Mouse (Mus musculus) right cerebral cortex, postnatal 10 days (tissue): ENCODE results near the gene Naif1.
A peak's percentile ranks its signal among the peaks of the same experiment; 100 is the strongest.

Experiments
- DNase-seq, 2 experiments: peaks; one replicate each; pipeline ENCODE4 v3.0.0; 2021; ENCODE audit warnings: low spot score in 2 of 2

The Naif1 gene

DNA sequence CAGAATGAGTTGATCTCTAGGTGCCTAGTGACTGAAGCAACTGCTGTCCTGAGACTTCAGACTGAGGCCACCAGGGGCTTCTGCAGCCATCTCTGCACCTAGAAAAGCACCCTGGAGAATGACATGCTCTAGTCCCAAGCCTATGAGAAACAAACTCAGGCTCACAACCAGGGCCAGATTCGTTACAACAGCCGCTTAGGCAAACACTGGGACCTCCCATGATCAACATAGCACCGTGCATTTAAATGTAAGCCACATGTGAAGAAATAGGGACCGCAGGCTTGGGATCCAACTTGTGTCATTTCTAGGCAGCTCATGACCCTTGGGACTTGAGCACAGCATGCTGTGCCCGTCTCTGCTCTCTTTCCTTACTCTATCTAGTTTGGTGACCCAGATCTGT is 22.5 kb upstream of the Naif1 start:
- no peak for DNase-seq

- peak; percentile 72 to 90 for DNase-seq
Observed at GRCm38 (mm10) chr2:32428262-32428722, 22.0 kb upstream of the Naif1 start.

DNA sequence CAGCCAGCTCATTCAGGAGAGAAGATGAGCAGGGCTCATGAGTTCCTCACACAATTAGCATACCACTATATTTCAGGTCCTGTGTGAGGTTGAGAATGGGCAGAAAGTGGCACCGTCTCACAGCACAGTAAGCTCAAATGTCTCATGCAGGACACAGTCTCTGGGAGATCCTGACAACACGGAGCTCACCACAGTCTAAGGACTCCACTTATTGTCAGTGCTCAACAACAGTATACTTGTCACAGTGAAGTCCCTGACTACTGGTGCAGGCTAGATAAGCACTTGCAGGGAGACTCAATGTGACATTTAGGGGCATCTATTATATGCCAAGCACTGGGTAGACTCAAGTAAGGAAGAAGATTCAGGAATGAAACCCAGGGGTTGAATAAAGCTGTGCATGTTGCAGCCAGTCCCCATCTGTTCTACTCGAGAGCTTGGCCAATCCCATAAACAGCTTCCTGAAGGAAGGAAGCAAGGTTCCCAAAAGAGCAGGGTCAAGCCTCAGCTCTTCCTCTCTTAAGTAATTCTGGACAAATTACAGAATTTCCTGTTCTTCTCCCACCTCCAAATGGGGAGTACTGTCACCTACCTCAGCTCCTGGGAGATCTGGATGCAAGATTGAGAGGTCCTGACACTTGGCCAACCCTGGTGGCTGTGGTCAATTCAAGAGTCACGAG is 20.9 kb upstream of the Naif1 start:
- no peak for DNase-seq

- DNase-seq, result peak; percentile 92 to 97
Observed at GRCm38 (mm10) chr2:32430701-32431676, 19.3 kb upstream of the Naif1 start.

- DNase-seq, result no peak
Observed at GRCm38 (mm10) chr2:32436686-32437372, 13.4 kb upstream of the Naif1 start.

DNA sequence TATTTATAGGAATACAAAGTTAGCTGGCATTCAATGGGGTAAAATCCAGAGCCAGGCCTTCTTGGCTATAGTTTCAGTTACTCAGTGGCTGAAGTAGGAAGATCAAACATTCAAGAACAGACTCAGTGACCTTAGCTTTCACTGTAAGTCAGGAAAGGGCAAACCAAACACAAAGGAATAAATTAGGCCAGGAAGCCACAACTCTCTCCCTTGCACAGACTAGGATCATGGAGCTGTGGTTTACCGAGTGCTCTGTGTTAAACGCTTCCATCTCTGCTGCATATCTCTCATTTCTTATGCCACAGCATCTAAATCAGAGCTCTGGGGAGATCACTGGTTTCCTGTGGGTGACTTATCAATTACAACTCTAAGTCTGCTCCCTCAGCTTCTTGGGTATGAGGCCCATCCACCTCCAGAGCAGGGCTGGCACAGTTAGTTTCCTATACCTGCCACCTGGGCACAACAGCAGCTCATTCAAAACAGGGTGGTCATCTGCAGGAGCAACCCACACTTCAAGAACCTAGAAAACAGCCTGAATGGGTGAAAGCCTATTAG is 12.6 kb upstream of the Naif1 start:
- no peak for DNase-seq

DNA sequence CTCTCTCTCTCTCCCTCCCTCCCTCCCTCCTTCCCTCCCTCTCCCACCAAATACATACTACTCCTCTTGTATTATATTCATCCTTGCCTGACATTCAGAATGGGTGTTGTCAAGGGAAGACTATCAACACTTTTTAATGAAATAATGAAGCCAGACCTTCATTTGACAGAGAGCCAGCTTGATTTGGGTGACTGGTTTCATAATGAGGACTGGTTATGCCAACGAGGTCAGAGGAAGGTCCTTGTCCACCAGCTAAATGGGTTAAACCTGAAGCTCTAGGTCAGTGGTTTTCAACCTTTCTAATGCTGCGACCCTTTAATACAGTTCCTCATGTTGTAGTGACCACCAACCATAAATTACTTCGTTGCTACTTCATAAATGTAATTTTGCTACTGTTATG is 11.5 kb upstream of the Naif1 start:
- no peak for DNase-seq

DNA sequence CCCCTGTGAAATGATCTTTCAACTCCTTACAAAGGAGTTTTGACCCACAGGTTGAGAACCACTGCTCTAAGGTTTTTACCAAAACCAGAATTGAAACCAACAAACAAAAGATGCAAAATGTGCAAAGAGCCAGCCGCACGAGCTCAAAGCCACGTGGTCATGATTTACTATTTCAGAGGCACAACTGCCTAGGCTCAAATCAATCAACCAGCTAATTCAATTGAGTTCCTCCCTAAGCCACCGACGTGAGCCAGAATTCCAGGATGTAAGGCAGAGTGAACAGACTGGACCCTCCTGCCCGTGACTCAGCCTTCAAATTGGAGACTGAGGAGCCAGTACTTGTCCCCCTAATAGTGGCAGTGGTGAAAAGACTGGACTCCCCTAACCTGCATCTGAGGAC is 11.1 kb upstream of the Naif1 start:
- DNase-seq, result no peak

DNA sequence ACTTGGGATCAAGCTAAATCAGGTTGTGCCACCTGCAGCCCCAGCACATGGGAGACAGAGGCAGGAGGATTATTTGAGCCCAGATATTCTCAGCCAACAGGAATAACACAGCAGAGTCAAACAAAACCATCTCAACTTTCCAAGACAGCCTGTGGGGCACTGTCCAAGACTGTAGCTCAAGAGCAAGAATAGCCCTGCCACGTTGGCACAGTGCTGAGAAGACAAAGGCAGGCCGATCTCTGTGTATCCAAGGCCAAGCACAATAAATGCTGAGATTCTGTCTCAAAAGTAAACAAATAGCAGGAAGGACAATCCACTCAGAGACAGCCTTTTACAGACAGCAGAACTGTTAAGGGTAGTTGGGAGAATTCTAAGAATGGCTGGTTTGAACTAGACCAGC is 10.1 kb upstream of the Naif1 start:
- DNase-seq, result no peak

DNA sequence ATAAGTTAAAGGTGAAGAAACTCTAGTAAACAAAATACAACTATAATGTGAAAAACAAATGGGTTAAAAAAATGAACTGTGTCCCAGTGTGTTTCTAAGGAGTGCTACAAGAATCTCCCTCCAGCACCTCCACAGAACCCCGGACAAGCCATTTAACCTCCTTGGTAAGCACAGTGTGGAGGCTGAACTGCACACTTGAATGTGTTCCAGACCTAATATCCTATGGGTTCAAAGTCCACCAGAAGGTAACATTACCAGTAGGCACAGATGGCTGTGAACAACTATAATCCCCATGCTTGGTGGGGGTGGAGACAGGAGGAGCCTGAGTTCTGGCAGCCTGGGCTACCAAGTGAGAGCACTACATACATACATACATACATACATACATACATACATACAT is 9.6 kb upstream of the Naif1 start:
- no peak for DNase-seq

GRCm38 (mm10) chr2:32441550-32441949 is 8.7 kb upstream of the Naif1 start:
- DNase-seq, result no peak

DNA sequence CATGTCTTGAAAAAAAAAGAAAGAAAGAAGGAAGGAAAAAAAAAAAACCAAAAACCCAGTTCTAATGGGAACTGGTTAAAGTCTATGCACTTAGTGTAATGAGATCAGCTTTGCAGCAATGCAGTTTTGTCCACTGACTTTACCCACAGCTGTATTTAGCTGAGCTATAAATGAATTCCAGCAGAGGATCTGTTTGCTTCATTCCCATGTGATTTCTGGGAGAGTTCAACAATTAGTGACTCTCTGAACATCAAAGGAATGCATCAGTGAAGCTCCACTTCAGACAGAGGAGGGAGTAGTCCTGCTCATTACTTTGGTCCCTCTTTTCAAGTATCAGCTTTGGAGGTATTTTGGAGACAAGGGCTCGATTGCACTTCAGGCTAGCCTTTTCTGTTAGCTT is 4.7 kb upstream of the Naif1 start:
- DNase-seq, result no peak

DNA sequence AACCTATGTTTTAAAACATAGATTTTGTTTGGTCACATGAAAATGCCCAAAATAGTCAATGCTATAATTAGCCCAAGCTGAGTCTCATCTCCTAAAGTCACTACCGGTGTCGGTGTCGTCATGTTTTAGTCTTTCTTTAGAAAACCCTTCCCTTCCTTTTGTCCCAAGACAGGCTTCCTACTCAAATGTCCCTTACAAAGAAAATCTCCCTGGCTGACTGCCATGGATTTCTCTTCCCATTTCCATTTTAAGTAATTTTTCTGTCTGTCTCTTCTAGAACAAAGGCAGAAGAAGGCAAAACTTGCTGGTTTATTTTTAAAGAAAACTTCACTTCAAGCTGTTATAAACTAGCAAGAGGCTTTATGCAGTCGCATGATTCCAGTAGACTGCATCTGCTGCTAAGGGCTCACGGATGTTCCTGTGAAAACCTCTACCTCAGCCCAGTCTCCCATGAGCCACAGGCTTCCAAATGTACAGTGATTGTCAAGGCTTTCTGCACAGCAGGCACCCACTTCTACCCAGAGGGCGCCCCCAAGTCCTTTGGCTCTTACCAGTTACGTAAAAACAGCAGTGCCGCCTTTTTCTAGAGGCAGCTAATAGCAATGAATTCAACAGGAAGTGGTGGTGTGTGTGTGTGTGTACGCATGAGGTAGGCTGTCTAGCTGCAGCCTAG is 2.9 kb upstream of the Naif1 start:
- peak in 1 of 2 experiments; percentile 45 for DNase-seq

DNA sequence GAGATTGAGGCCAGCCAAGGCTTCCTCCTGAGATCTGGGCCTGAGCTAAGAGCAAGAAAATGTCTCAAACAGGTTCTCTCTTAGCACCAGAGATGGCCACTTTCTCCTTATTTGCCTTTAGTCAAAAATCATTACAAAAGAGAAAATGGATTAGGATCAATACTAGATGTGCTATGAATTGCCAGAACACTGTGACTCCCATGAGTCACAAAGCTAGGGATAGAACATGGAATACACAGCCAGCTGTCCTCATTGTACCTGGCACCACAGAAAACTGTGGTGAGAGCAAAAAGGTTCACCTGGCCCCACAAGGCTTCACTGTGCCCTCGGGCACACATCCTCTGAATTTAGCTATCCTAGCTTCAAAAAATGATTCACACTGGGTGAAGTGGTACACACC is 1.8 kb upstream of the Naif1 start:
- DNase-seq, result no peak

GRCm38 (mm10) chr2:32450881-32451844 is 906 bp downstream of the Naif1 start, which contains the start of gene Slc25a25:
TSS of gene Slc25a25 (minus strand) at chr2:32451445.
- DNase-seq, result peak; percentile 99

DNA sequence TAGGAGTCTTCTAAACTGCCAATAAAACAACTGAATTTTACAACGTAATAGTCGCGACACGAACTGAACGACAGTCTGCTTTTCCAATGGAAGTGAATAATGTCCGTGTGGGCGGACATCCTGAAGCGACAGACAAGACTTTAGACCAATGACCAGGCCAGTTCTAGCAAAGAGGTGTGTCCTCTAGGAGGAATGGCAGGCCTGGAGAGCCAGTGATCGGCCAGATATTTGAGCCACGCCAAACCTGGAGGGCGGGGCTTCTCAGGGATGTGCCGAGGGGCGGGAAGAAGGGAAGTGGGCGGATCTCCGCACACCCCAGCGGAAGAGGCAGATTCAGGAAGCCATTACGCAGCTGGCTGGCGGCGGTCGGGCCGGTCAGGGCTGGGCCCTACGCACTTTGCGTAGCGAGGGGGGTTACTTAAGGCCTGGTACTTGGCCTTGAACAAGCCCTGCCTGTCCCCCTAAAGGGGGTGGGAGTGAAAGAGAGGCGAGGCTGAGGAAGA is 1.7 kb downstream of the Naif1 start:
- peak; percentile 99 to 100 for DNase-seq

DNA sequence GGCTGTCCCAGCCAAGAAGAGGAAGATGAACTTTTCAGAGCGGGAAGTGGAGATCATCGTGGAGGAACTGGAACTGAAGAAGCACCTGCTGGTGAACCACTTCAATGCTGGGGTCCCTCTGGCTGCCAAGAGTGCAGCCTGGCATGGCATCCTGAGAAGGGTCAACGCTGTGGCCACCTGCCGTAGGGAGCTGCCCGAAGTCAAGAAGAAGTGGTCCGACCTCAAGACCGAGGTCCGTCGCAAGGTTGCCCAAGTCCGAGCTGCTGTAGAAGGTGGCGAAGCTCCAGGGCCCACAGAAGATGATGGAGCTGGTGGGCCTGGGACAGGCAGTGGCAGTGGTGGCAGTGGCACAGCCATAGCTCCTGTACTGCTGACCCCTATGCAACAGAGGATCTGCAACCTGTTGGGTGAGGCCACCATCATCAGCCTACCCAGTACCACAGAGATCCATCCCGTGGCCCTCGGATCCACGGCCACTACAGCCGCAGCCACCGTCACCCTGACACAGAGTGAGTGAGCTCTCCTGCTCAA is 2.2 kb downstream of the Naif1 start:
- DNase-seq, result peak; percentile 56 to 74

DNA sequence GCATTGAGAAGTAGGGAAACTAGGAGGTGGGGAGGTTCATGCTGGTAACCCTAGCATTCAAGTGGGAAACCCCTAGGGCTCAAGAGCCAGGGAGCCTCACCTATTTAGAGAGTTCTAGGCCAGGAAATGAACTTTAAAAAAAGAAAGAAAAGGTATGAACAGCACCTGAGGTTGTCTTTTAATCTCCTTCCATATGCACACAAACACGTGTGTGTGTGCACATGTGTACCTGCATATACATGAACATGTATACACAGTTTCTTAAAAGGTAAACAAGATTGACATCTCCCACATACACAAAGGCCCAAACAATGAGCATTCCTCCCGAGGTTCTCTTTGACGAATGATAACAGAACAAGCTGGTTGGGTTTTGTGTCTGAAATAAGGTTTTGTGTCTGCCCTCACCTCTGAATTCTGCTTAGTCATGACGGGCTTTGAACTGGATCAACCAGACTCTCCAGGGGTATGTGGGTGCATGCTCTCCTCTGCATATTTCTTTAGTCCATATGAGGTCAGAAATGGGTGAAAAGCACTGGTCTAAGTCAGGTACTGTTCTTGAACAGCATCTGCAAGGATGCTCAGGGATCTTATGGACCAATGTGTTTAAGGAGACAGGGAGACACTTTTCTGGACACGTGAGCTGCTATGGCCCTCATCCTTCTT is 3.5 kb downstream of the Naif1 start:
- no peak for DNase-seq

DNA sequence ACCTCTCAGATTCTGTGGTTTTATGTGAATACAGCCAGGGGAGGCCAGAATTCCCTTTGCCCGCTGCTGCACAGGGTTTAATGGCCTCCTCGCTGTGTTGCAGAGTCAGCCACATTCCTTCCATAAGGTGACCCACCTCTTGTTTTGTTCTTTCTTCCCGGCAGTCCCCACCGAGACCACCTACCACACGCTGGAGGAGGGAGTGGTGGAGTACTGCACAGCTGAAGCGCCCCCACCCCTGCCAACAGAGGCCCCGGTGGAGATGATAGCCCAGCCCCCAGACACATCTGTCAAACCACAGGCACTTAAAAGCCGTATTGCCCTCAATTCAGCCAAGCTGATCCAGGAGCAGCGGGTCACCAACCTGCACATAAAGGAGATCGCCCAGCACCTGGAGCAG is 4.4 kb downstream of the Naif1 start:
- DNase-seq, result no peak
